Mouse (Mus musculus) C2C12 (cell line): ENCODE results near the gene 2810408A11Rik. TPM values are rescaled to one million over a fixed set of nuclear protein-coding genes. Genes with fewer than 3 reads are reported as not detected.

Source experiments
- H3K27me3 ChIP-seq: one replicate; pipeline ENCODE4 v1.6.1; 2011; ENCODE audit not compliant: control insufficient read depth, insufficient read depth, insufficient read length
- H3K36me3 ChIP-seq: one replicate; pipeline ENCODE4 v1.6.1; 2011; ENCODE audit not compliant: control insufficient read depth, insufficient read depth
- H3K4me3 ChIP-seq: one replicate; pipeline ENCODE4 v1.5.1; 2011; ENCODE audit warnings: mild to moderate bottlenecking, control low read depth; ENCODE audit not compliant: poor library complexity, insufficient read depth, severe bottlenecking
- H3K79me2 ChIP-seq: one replicate; pipeline ENCODE4 v1.6.1; 2011; ENCODE audit not compliant: control insufficient read depth, insufficient read depth
- H3K79me3 ChIP-seq: one replicate; pipeline ENCODE4 v1.6.1; 2011; ENCODE audit warnings: low read depth, control low read depth
- H3ac ChIP-seq: one replicate; pipeline ENCODE3; 2011; ENCODE audit warnings: low read depth; ENCODE audit not compliant: control insufficient read depth, insufficient read length
- CEBPB ChIP-seq: IDR thresholded peaks from one replicate; pipeline ENCODE4 v1.6.1; 2011; ENCODE audit warnings: low read depth, mild to moderate bottlenecking, control low read depth, moderate library complexity
- CTCF ChIP-seq: IDR thresholded peaks from one replicate; pipeline ENCODE4 v1.5.1; 2011; ENCODE audit not compliant: control insufficient read depth, insufficient read depth, insufficient read length
- FOSL1 ChIP-seq: IDR thresholded peaks from one replicate; pipeline ENCODE4 v1.8.0; 2011; ENCODE audit warnings: mild to moderate bottlenecking, low read length; ENCODE audit not compliant: poor library complexity, insufficient read depth, severe bottlenecking
- MAX ChIP-seq: IDR thresholded peaks from one replicate; pipeline ENCODE4 v1.6.1; 2011; ENCODE audit warnings: mild to moderate bottlenecking, control low read depth
- MYOD1 ChIP-seq: IDR thresholded peaks from one replicate; pipeline ENCODE4 v1.6.1; 2011; ENCODE audit warnings: low read depth; ENCODE audit not compliant: control insufficient read depth, insufficient read length
- MYOG ChIP-seq: IDR thresholded peaks from one replicate; pipeline ENCODE4 v1.6.1; 2011; ENCODE audit not compliant: control insufficient read depth, insufficient read length; ENCODE audit errors: extremely low read depth
- USF1 ChIP-seq: IDR thresholded peaks from one replicate; pipeline ENCODE4 v1.6.1; 2011; ENCODE audit warnings: low read depth, mild to moderate bottlenecking, control low read depth, moderate library complexity
- polyA plus RNA-seq: library from polyadenylated mRNA; unstranded; fragments of >200 nt; fragmentation: generic; extraction: Trizol; gene quantifications from one replicate; pipeline ENCODE4 v1.2.1, GENCODE M21; 2012; ENCODE audit warnings: missing spikeins

2810408A11Rik gene
- polyA plus RNA-seq, 1 experiment, result 2.4 TPM

DNA sequence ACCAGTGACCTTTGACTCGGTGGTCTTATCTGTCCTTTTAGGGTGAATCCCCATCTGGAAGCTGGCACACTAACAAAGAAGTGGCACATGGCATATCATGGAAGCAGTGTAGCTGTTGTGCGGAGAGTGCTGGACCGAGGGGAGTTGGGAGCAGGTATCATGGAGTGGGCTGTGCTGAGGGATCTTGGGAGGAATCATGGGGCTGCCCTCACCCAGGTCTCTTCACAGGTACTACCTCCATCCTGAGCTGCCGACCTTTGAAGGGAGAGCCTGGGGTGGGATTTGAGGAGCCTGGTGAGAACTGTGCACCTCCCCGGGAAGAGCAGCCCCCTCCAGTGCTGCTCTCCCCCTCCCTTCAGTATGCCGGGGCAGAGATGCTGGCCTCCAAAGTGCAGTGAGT lies 10.9 kb upstream of the 2810408A11Rik start:
- Histone ChIP-seq H3K27me3 (no peaks in the 10 kb centered on the region), H3ac (no peak overlapping the region), H3K79me3 (peaks cover 12% of the 10 kb centered on the region), H3K79me2 (peaks cover 28% of the 10 kb centered on the region), H3K4me3 (no peak overlapping the region), H3K36me3 (peaks cover 91% of the 10 kb centered on the region)
- no peak for TF ChIP-seq CTCF
- no peak for TF ChIP-seq MAX
- TF ChIP-seq MYOD1, result no peak
- TF ChIP-seq CEBPB, result no peak
- no peak for TF ChIP-seq USF1
- TF ChIP-seq MYOG, result no peak
- TF ChIP-seq FOSL1, result no peak

- peaks cover 91% of the 10 kb centered on the region for H3K36me3 ChIP-seq
- peaks cover 20% of the 10 kb centered on the region for H3K79me2 ChIP-seq
- H3K79me3 ChIP-seq, result peaks cover 4% of the 10 kb centered on the region
- no peak overlapping the region for H3K4me3 ChIP-seq
- no peak overlapping the region for H3ac ChIP-seq
- no peak for TF ChIP-seq CEBPB
- no peak for TF ChIP-seq MYOG
- no peak for TF ChIP-seq MYOD1
- TF ChIP-seq MAX, result no peak
- TF ChIP-seq USF1, result no peak
- TF ChIP-seq FOSL1, result no peak
- no peak for TF ChIP-seq CTCF
- no peaks in the 10 kb centered on the region for H3K27me3 ChIP-seq
Observed at GRCm38 (mm10) chr11:69910781-69911560, 10.2 kb upstream of the 2810408A11Rik start.

- H3K4me3 ChIP-seq, result no peak overlapping the region
Observed at GRCm38 (mm10) chr11:69910177-69910576, 9.4 kb upstream of the 2810408A11Rik start.

DNA sequence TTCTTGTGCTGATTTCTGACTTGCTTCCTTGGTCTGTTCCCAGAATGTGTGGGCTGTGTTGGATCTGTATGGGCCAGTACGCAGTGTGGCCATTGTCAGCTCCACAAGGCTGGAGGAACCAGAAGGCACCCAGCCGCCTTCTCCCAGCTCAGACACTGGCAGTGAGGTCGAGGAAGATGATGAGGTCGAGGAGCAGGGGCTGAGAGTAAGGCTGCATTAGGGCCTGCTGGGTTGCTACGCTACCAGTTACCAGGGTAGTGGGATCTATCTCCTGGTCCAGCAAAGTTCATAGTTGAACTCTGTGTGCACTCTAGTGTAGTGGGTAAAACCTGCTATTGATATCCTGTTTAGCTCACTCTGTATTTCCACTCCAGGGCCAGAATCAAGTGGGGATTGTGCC lies 8.4 kb upstream of the 2810408A11Rik start:
- TF ChIP-seq CEBPB, result no peak
- TF ChIP-seq MYOD1, result no peak
- no peak for TF ChIP-seq MAX
- TF ChIP-seq FOSL1, result no peak
- TF ChIP-seq USF1, result no peak
- TF ChIP-seq CTCF, result no peak
- TF ChIP-seq MYOG, result no peak
- Histone ChIP-seq H3ac (no peak overlapping the region), H3K79me2 (peaks cover 12% of the 10 kb centered on the region), H3K79me3 (peaks cover 1% of the 10 kb centered on the region), H3K36me3 (peaks cover 93% of the 10 kb centered on the region), H3K4me3 (no peak overlapping the region), H3K27me3 (no peaks in the 10 kb centered on the region)

More at GRCm38 (mm10) chr11:69910177-69910576, 9.4 kb upstream of the 2810408A11Rik start:
- Histone ChIP-seq H3K79me2 (peaks cover 19% of the 10 kb centered on the region), H3K27me3 (no peaks in the 10 kb centered on the region), H3K36me3 (peaks cover 91% of the 10 kb centered on the region), H3ac (no peak overlapping the region), H3K79me3 (no peaks in the 10 kb centered on the region)
- TF ChIP-seq MYOD1, result no peak
- no peak for TF ChIP-seq MAX
- no peak for TF ChIP-seq MYOG
- TF ChIP-seq CTCF, result no peak

DNA sequence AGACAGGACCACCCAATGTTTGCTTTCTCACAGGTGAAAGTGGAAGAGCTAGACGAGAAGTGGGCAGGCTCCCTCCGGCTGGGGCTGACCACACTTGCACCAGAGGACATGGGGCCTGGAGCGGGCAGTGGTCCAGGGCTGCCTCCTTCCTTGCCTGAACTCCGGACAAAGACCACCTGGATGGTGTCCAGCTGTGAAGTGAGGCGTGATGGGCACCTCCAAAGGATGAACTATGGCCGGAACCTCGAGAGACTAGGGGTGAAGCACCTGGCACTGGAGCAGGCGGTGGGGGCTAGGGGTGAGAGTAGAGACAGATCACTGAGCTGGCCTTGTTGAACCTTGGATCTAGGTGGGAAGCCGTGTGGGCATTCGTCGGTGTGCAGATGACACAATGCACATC lies 7.9 kb upstream of the 2810408A11Rik start:
- Histone ChIP-seq H3K79me2 (peaks cover 15% of the 10 kb centered on the region), H3ac (no peak overlapping the region), H3K4me3 (no peak overlapping the region), H3K27me3 (no peaks in the 10 kb centered on the region), H3K36me3 (peaks cover 98% of the 10 kb centered on the region), H3K79me3 (peaks cover 3% of the 10 kb centered on the region)
- TF ChIP-seq MAX, result no peak
- no peak for TF ChIP-seq MYOD1
- TF ChIP-seq FOSL1, result no peak
- no peak for TF ChIP-seq USF1
- TF ChIP-seq CEBPB, result no peak
- no peak for TF ChIP-seq MYOG
- no peak for TF ChIP-seq CTCF
